Mouse (Mus musculus) neutrophil, adult 59 days (primary cell): ENCODE data around the gene Heatr6. TPM values are rescaled to one million over a fixed set of nuclear protein-coding genes. Genes with fewer than 3 reads are reported as not detected.

Experiments used
- total RNA-seq, 2 experiments: library from RNA; stranded (reverse); gene quantifications; 1 replicate in 1 of 2; 2 replicates in 1 of 2; pipeline ENCODE4 v1.2.4; 2023

Heatr6 gene
- 10 to 100 TPM; 29.1 to 32.3 TPM for total RNA-seq

GRCm38 (mm10) chr11:83753581-83754181 is at the start of gene Heatr6:
TSS of gene Heatr6 (plus strand) at chr11:83753696.

DNA sequence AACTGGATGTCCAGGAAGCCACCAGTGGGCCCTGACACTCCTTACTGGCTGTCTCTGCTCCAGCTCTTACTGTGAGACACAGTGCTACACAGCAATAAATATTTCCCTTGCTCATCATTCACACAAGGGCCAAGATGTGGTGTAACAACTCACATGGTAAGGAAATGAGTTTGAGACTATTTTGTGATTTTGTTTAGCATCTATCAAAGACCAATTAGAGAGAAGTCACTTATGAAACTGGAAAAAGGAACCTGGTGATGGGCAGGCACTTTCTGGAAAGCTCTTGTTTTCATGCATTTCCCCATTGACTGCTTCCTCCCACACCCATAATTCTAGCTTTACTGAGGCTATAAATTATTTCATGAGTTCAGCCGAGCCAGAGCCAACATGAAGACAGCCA is 49.8 kb upstream of the Heatr6 start, which contains the start of gene Wfdc17:
TSS of gene Wfdc17 (plus strand) at position 287 of the 400 bp plus-strand sequence.

DNA sequence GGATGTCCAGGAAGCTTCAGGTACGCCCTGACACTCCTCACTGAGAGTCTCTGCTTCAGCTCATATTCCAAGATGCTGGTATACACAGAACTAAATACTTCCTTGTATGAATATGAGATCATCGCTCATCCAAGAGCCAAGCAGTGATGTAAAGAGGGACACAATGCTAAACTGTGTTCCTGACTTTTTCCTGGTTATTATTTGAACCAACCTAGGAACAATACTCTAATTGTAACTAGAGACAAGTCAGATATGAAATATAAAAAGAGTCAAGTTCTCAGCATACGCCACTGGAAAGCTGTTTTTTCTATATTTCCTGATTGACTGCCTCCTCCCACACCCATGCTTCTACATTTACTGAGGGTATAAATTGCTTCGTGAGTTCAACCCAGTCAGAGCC is 44.8 kb upstream of the Heatr6 start, which contains the start of gene Wfdc18:
TSS of gene Wfdc18 (plus strand) at position 301 of the 400 bp plus-strand sequence.

GRCm38 (mm10) chr11:83746681-83747080 is 6.8 kb upstream of the Heatr6 start, which contains the start of gene Wfdc21:
TSS of gene Wfdc21 (plus strand) at chr11:83746940.

Other genes with a start within 250 kb of the Heatr6 start
- not detected for gene Heatr9, start 231.5 kb upstream of the Heatr6 start, total RNA-seq
- 1 to 10 TPM in 1 of 2 experiments, under 1 TPM in 1; 0.82 to 1.2 TPM for gene Ccl5, start 223.2 kb upstream of the Heatr6 start, total RNA-seq
- gene Ccl9, start 175.1 kb upstream of the Heatr6 start, total RNA-seq, result 100 to 1,000 TPM; 117 to 194 TPM
- 100 to 1,000 TPM; 837 to 852 TPM for gene Ccl6, start 160.6 kb upstream of the Heatr6 start, total RNA-seq
- gene Rpl9-ps1, start 108.1 kb upstream of the Heatr6 start, total RNA-seq, result not detected
- 100 to 1,000 TPM in 1 of 2 experiments, 10 to 100 TPM in 1; 89.7 to 110 TPM for gene Ccl3, start 104.3 kb upstream of the Heatr6 start, total RNA-seq
- 10 to 100 TPM; 18.2 to 21.4 TPM for gene Ccl4, start 91.1 kb upstream of the Heatr6 start, total RNA-seq
- gene Wfdc17, start 49.7 kb upstream of the Heatr6 start, total RNA-seq, result 10 to 100 TPM; 19.8 to 35.5 TPM
- not detected for gene Wfdc18, start 44.7 kb upstream of the Heatr6 start, total RNA-seq
- gene Wfdc21, start 6.8 kb upstream of the Heatr6 start, total RNA-seq, result 100 to 1,000 TPM; 619 to 711 TPM
- gene Hnf1b, start 96.4 kb downstream of the Heatr6 start, total RNA-seq, result not detected
- gene Ddx52, start 188.4 kb downstream of the Heatr6 start, total RNA-seq, result 10 to 100 TPM; 20.3 to 21.2 TPM
- gene Synrg, start 210.7 kb downstream of the Heatr6 start, total RNA-seq, result 10 to 100 TPM; 38.9 to 39.0 TPM